Mouse (Mus musculus): Measurements from ENCODE around the gene Homer1. TPM values are rescaled to one million over a fixed set of nuclear protein-coding genes. Genes with fewer than 3 reads are reported as not detected.

The Homer1 gene
- polyA plus RNA-seq (2016; fragmentation: Nextera tagmentation; extraction: Ambion mirVana): 7.9 TPM in 2 replicates

DNA sequence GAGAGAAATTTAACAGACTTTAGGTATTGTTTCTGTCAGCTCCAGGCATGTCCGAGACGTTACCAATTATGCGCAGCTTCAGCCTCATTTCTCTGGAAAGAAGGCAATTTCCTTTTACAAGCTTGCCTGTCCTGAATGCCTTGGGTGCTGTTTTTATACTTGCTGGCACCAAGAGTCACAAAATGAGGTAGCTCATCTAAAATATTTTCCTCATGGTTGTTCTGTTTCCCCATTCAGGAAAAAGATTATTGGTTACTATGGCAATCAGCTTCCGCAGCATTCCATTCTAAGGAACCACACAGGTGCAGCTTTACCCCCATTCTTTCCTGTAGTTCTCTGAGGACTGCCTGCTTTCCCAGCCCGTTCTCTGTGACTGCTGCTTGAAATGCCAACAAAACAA is at the start of gene Homer1:
TSS of gene Homer1 (plus strand) at position 320 of the 400 bp plus-strand sequence.
- Histone ChIP-seq H3K27ac (no peak within 1 kb of the TSS), H3K4me3 (no peak within 1 kb of the TSS), H3K9me3 (no peaks in the 10 kb centered on the region), H3K36me3 (replicated peaks) (no peaks in the 10 kb centered on the region), H3K27me3 (ENCODE audit: poor library complexity, severe bottlenecking) (no peaks in the 10 kb centered on the region), H3K4me1 (peaks cover 9% of the 10 kb centered on the region)
- 82% methylated on average over 5 of the region's 5 CpGs for WGBS
- DNase-seq (ENCODE audit: extremely low spot score, low spot score): no peak

DNA sequence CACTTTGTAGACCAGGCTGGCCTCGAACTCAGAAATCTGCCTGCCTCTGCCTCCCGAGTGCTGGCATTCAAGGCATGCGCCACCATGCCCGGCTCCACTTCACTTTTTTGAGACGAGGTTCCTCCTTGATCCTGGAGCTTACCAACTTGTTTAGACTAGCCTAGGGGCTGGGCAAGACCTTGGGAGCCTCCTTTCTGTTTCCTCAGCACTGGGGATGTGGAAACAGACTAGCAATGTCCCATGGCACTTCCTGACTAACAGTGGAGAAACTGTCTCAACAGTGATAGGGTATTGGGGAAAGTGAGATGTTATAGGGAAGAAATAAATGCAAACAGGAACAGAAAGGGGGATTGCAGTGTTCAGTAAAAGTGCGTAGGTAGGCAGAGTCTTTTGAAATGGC is 47.7 kb upstream of the Homer1 start:
- no peaks in the 10 kb centered on the region for H3K27me3 ChIP-seq (ENCODE audit: poor library complexity, severe bottlenecking)
- H3K9me3 ChIP-seq: no peaks in the 10 kb centered on the region
- DNase-seq (ENCODE audit: extremely low spot score, low spot score): no peak
- H3K27ac ChIP-seq: no peak overlapping the region
- H3K36me3 ChIP-seq (replicated peaks): no peaks in the 10 kb centered on the region
- no peak overlapping the region for H3K4me3 ChIP-seq
- H3K4me1 ChIP-seq: peaks cover 3% of the 10 kb centered on the region; the same call in 1 of the 2 replicates
- WGBS: 89% methylated on average over 6 of the region's 6 CpGs

DNA sequence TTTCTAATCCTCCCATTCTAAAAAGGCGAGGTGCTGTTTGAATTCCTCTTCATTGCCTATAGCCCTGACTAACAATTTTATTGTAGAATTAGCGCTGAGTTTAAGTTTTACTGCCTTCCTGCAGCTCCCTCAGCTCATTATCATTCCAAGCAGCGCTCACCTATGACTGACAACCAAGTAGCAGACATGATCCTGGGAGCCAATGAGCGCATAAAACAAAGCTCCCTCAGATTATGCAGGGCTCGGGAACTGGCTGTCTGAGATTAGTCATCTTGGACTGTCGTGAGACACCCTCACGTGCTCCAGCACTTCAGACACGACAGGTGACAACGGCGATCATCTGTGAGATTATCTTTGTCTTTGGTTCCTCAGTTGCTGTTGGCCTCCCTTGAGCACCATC is 47.3 kb upstream of the Homer1 start:
- WGBS: 89% methylated on average over 10 of the region's 10 CpGs
- Histone ChIP-seq H3K4me1 (peaks cover 3% of the 10 kb centered on the region; the same call in 1 of the 2 replicates), H3K4me3 (no peak overlapping the region)

DNA sequence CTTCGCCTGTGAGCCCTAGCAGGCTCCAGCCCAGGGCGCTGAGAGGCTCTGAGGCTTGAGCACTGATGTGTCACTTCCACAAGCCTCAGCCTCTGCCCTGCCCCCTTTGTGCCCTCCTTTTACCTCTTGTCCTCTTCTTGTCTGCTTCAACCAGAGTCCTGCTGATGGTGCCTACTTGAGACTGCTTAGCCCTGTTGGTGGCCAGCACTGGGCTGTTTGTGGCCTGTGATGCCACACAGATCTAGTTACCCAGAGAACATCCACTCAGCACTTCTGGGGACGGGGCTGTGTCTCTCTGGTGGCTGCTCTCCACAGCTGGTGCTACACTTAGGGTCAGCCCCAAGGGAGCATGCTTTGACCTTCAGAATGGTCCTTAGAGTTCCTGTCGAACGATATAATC is 46.5 kb upstream of the Homer1 start:
- Histone ChIP-seq H3K4me3 (no peak overlapping the region), H3K9me3 (no peaks in the 10 kb centered on the region), H3K27ac (no peak overlapping the region), H3K27me3 (ENCODE audit: poor library complexity, severe bottlenecking) (no peaks in the 10 kb centered on the region), H3K36me3 (replicated peaks) (no peaks in the 10 kb centered on the region), H3K4me1 (peaks cover 3% of the 10 kb centered on the region; the same call in 1 of the 2 replicates)
- WGBS: 90% methylated on average over 5 of the region's 5 CpGs
- no peak for DNase-seq (ENCODE audit: extremely low spot score, low spot score)

More for the DNA sequence above, 47.3 kb upstream of the Homer1 start:
- Histone ChIP-seq H3K27me3 (ENCODE audit: poor library complexity, severe bottlenecking) (no peaks in the 10 kb centered on the region), H3K36me3 (replicated peaks) (no peaks in the 10 kb centered on the region), H3K9me3 (no peaks in the 10 kb centered on the region), H3K27ac (no peak overlapping the region)
- no peak for DNase-seq (ENCODE audit: extremely low spot score, low spot score)

DNA sequence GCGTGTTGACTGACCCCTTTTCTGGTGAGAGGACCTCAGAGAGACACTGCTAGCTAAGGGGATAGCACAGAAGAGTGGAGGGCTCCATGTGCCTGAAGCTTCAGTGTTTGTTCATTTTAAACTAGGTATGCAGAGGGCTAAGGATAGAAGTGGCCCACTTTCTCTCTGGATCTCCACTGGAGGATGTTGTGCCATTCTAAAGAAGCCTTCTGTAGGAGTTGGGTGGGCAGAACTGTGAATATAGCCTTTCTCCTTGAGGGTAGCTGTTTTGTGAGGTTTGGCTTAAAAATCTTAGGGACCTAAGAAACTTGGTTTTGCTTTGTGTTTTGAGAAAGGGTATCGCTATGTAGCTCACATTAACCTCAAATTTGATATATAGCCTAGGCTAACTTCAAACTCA is 32.3 kb upstream of the Homer1 start:
- 90% methylated on average over 2 of the region's 2 CpGs for whole genome bisulfite sequencing
- no peaks in the 10 kb centered on the region for H3K36me3 ChIP-seq (replicated peaks)
- no peaks in the 10 kb centered on the region for H3K4me1 ChIP-seq
- no peak overlapping the region for H3K27ac ChIP-seq
- H3K9me3 ChIP-seq: no peaks in the 10 kb centered on the region
- H3K27me3 ChIP-seq (ENCODE audit: poor library complexity, severe bottlenecking): no peaks in the 10 kb centered on the region
- DNase-seq (ENCODE audit: extremely low spot score, low spot score): no peak
- H3K4me3 ChIP-seq: no peak overlapping the region

DNA sequence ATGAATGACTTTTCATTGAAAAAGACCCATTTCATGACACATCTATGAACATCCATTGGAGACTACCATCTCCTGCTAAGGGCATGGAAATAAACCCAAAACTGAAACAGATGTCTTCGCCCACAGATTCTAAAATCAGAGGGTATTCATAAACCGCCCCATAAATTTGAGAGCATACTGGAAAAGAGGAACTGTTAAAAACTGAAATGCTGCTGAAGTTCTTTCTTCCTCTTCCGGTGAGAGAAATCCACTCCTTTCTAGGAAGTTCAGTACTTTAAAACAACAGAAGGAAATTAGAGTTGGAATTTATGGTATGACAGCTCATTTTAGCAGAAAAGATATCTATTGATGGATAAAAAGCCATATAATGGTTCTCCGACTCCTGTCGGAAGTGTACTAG is 1.1 kb downstream of the Homer1 start:
- DNase-seq (ENCODE audit: extremely low spot score, low spot score): no peak
- peaks cover 17% of the 10 kb centered on the region for H3K4me1 ChIP-seq
- H3K4me3 ChIP-seq: no peak overlapping the region
- no peaks in the 10 kb centered on the region for H3K9me3 ChIP-seq
- WGBS: 95% methylated on average over 5 of the region's 5 CpGs
- H3K36me3 ChIP-seq (replicated peaks): no peaks in the 10 kb centered on the region
- H3K27me3 ChIP-seq (ENCODE audit: poor library complexity, severe bottlenecking): no peaks in the 10 kb centered on the region
- H3K27ac ChIP-seq: no peak overlapping the region

DNA sequence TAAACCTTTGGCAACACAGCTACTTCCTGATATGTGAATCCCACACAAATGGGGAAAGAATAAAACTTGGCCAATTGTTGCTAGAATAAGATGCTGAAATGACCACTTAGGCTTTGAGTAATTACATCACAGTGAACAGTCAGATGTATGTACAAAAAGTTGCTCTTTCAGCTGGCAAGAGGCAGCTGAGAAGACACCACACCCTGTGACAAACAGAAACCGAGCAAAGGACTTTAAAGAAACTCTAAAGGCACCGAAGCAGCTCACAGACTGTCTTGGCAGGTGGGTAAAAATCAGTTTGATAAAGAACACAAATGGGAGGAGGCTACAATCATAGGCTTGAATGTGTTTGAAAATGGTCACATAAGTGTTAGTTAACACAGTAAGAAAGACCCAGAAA is 1.6 kb downstream of the Homer1 start:
- no peaks in the 10 kb centered on the region for H3K27me3 ChIP-seq (ENCODE audit: poor library complexity, severe bottlenecking)
- H3K4me1 ChIP-seq: peaks cover 21% of the 10 kb centered on the region
- no peaks in the 10 kb centered on the region for H3K9me3 ChIP-seq
- DNase-seq (ENCODE audit: extremely low spot score, low spot score): no peak
- no peak overlapping the region for H3K4me3 ChIP-seq
- no peak overlapping the region for H3K27ac ChIP-seq
- no peaks in the 10 kb centered on the region for H3K36me3 ChIP-seq (replicated peaks)
- WGBS: 86% methylated on average over 2 of the region's 2 CpGs

DNA sequence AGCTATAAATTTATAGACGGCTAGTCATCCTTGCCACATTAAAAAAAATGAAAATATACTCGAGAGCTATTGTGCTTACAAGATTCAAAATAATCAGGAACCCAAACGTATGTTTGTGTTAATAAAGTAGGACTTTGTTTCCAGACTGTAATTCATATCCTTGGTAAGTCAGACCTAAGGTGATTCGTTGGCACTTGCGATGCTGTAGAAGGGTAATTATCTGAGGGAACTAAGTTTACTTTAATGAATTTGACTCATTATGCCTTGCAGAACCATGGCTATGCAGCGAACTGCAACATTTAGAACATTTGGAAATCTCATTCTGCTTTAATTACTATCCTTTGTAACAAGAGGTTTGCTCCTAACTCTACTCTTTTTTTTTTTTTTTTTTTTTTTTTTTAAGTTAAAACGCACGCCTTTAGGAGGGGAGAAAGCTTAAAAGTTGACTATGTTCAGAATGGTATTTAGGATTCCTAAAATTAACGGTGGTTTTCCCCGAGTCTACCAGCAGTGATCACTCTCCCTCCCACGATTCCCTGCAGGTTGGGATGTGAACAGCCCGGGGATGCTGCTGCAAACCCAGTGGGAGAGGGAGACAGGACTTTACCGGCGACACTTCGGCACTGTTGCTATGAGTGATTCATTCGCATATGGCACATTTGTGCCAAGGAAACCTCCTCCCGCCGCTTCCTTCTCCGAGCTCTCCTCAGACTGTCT is 3.6 kb downstream of the Homer1 start:
- peak overlapping the region; percentile 97 for H3K27ac ChIP-seq
- DNase-seq (ENCODE audit: extremely low spot score, low spot score): no peak
- H3K27me3 ChIP-seq (ENCODE audit: poor library complexity, severe bottlenecking): no peaks in the 10 kb centered on the region
- 16% methylated on average over 19 of the region's 19 CpGs for WGBS
- peak overlapping the region; percentile 87 for H3K4me3 ChIP-seq
- H3K4me1 ChIP-seq: peaks cover 41% of the 10 kb centered on the region
- no peaks in the 10 kb centered on the region for H3K9me3 ChIP-seq
- H3K36me3 ChIP-seq (replicated peaks): no peaks in the 10 kb centered on the region

DNA sequence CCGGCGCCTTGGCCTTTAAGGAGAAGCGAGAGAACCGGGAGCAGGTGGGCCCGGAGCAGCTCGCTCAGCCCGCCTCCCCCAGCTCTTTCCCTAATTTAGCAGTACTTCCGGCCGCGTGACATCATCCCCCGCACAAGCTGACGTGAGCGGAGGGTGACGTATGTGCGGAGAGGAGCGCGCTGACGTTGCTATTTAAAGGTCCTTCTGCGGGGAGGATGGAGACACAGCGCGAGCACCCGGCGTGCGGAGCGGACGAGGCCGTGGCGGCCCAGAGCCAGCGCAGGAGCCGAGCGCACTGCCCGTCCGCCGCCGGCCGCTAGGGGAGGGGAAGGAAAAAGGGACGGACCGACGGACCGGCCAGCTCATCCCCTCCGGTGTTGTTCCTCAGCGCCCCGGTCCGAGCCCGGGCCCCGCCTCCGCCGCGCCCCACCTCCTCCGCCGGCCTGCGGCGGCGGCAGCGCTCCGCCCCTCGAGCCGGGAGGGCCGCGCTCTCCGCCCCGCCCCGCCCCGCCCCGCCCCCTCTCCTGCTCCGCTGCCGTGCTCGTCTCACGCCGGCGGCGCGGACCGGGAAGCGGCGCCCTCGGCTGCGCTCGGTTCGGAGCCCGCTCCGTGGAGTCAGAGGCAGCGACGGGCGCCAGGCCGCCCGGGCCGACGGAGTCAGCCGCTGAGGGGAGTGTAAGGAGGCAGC is 4.3 kb downstream of the Homer1 start:
- no peaks in the 10 kb centered on the region for H3K9me3 ChIP-seq
- H3K27ac ChIP-seq: peak overlapping the region; percentile 97
- peak overlapping the region; percentile 87 for H3K4me3 ChIP-seq
- H3K36me3 ChIP-seq (replicated peaks): no peaks in the 10 kb centered on the region
- H3K27me3 ChIP-seq (ENCODE audit: poor library complexity, severe bottlenecking): no peaks in the 10 kb centered on the region
- WGBS: under 1% methylated on average over 76 of the region's 90 CpGs
- peaks cover 48% of the 10 kb centered on the region for H3K4me1 ChIP-seq
- DNase-seq (ENCODE audit: extremely low spot score, low spot score): peak; percentile 95

DNA sequence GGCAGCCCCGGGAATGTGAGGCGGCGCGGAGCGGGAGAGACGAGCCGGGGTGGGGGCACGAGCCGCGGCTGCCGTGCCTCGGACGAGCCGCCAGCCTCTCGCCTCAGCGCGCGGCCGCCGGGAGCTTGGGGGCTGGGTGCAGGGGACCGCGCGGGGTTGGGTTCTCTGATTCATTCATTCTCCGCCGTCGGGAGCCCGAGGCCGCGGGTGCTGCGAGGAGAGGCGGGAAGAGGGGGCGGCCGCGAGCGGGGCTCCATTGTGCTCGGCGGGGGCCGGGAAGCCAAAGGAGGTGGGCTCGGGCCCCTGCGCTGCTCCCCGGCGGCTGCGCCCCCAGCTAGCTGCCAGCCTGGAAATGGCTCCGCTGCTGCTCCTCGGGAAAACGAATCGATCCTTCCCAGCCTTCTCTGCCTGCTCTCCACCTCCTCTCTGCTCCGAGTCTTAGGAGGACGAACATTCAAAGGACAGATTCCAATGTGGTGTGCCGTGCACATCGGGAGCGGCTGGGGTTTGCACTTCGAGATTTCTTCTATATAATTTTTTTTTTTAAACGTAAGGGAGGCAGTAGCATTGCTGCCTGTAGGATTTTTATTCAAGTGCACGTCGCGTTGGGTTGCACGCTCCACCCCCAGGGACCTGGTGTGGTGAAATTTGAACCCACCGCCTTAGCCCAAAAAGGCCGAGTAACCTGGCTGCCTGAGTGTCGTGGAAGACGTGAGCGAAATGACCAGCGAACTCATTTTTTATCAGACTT is 5.0 kb downstream of the Homer1 start:
- H3K36me3 ChIP-seq (replicated peaks): no peaks in the 10 kb centered on the region

DNA sequence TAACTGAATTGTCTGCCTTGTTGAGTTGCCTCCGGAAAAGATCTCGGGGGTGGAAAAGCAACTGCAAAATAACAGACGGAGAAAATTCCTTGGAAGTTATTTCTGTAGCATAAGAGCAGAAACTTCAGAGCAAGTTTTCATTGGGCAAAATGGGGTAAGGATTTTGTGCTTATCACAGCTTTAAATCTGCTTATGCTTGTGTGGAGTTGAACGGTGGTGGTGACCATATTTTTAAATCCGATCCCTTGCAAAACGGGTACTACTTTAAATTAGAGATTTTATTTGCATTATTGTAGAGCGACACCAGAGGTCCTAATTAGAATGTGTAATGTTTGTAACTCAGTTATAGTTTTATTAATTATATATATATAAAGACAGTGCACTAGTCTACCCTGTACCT is 5.7 kb downstream of the Homer1 start:
- Histone ChIP-seq H3K27ac (peak overlapping the region; percentile 97; the same call in 1 of the 2 replicates), H3K4me3 (peak overlapping the region; percentile 87), H3K9me3 (no peaks in the 10 kb centered on the region), H3K36me3 (replicated peaks) (no peaks in the 10 kb centered on the region), H3K27me3 (ENCODE audit: poor library complexity, severe bottlenecking) (no peaks in the 10 kb centered on the region), H3K4me1 (peaks cover 53% of the 10 kb centered on the region)
- no peak for DNase-seq (ENCODE audit: extremely low spot score, low spot score)
- 17% methylated on average over 7 of the region's 7 CpGs for WGBS

More for the DNA sequence above, 5.0 kb downstream of the Homer1 start:
- under 1% methylated on average over 60 of the region's 64 CpGs for WGBS
- Histone ChIP-seq H3K27me3 (ENCODE audit: poor library complexity, severe bottlenecking) (no peaks in the 10 kb centered on the region), H3K9me3 (no peaks in the 10 kb centered on the region), H3K4me3 (peak overlapping the region; percentile 87), H3K27ac (peak overlapping the region; percentile 97), H3K4me1 (peaks cover 53% of the 10 kb centered on the region)
- DNase-seq (ENCODE audit: extremely low spot score, low spot score): peak; percentile 66

DNA sequence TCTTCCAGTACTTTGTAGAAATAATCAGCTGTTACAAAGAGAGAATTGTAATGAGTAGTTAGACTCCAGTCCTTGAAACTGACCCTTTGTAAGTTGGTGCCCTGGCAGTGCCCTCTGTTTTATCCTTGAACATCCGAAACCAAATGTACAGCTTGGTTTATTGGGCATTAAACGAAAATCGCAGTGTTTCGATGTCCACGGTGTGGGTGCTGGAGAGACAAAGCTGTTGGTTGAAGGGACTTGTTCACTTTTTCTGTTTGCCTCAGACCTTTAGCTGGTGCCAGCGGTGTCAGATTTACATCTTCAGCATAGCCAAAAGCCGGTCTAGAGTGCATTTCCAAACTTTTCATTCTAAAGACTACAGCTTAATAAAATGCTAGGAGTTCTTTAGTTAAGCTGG is 6.2 kb downstream of the Homer1 start:
- Histone ChIP-seq H3K4me1 (peaks cover 53% of the 10 kb centered on the region), H3K27ac (0 out of 2 replicates have a peak overlapping the region, but pooled peaks have one; percentile 9), H3K27me3 (ENCODE audit: poor library complexity, severe bottlenecking) (no peaks in the 10 kb centered on the region), H3K36me3 (replicated peaks) (no peaks in the 10 kb centered on the region), H3K9me3 (no peaks in the 10 kb centered on the region), H3K4me3 (peak overlapping the region; percentile 87)
- DNase-seq (ENCODE audit: extremely low spot score, low spot score): no peak
- 32% methylated on average over 7 of the region's 7 CpGs for WGBS

Measured in forebrain, embryonic 10.5 days (tissue).